19 mouse cellular contexts compared by ENCODE assay signal in genomic region chr5:82964513-82964912, GRCm38 (mm10).
"Had no signal": no experiment of that assay in that cellular context is flagged by ENCODE, and none has a peak within 500 bp of the region (broad histone marks: within the 10 kb centered on the region; RNA-seq: fewer than 3 reads in every experiment).

No protein-coding gene starts in this region.

- H3K9me3 ChIP-seq: liver, embryonic 13.5 days; liver, embryonic 15.5 days; lung, embryonic 15.5 days; midbrain, embryonic 13.5 days; neural tube, embryonic 13.5 days; neural tube, embryonic 15.5 days had no signal

- ATAC-seq: liver, postnatal 0 days; lung, postnatal 0 days; midbrain, embryonic 13.5 days; midbrain, embryonic 16.5 days had no signal

- H3K4me3 ChIP-seq: liver, embryonic 13.5 days; liver, embryonic 15.5 days; lung, embryonic 15.5 days; midbrain, embryonic 13.5 days; myocyte; neural tube, embryonic 13.5 days; neural tube, embryonic 15.5 days had no signal

- H3K9ac ChIP-seq: liver, embryonic 13.5 days; liver, embryonic 15.5 days; liver, postnatal 0 days; lung, embryonic 15.5 days; midbrain, embryonic 13.5 days; neural tube, embryonic 13.5 days; neural tube, embryonic 15.5 days had no signal

- H3K27me3 ChIP-seq: liver, embryonic 13.5 days; liver, embryonic 15.5 days; lung, embryonic 15.5 days; midbrain, embryonic 13.5 days; neural tube, embryonic 13.5 days; neural tube, embryonic 15.5 days had no signal

- H3K36me3 ChIP-seq: liver, embryonic 13.5 days; liver, embryonic 15.5 days; lung, embryonic 15.5 days; midbrain, embryonic 13.5 days; neural tube, embryonic 13.5 days; neural tube, embryonic 15.5 days had no signal

- DNase-seq: liver, embryonic 13.5 days; liver, postnatal 0 days; lung, adult 2 months; lung, postnatal 4 days; retina, postnatal 1 day; right cerebral cortex, postnatal 14 days; spleen, adult 18-20 months; thymus, adult 2 months; thymus, postnatal 25 days; thymus, postnatal 4 days had no signal

- H3K4me2 ChIP-seq: liver, embryonic 13.5 days; liver, embryonic 15.5 days; lung, embryonic 15.5 days; midbrain, embryonic 11.5 days; midbrain, embryonic 13.5 days; neural tube, embryonic 13.5 days; neural tube, embryonic 15.5 days had no signal

- H3K27ac ChIP-seq: liver, embryonic 13.5 days; liver, embryonic 15.5 days; lung, embryonic 15.5 days; midbrain, embryonic 13.5 days; neural tube, embryonic 13.5 days; neural tube, embryonic 15.5 days had no signal

- H3K4me1 ChIP-seq: liver, embryonic 13.5 days; liver, embryonic 15.5 days; lung, embryonic 15.5 days; neural tube, embryonic 13.5 days; neural tube, embryonic 15.5 days had no signal
